ENCODE assay signal across 16 mouse cellular contexts in the genomic region with DNA sequence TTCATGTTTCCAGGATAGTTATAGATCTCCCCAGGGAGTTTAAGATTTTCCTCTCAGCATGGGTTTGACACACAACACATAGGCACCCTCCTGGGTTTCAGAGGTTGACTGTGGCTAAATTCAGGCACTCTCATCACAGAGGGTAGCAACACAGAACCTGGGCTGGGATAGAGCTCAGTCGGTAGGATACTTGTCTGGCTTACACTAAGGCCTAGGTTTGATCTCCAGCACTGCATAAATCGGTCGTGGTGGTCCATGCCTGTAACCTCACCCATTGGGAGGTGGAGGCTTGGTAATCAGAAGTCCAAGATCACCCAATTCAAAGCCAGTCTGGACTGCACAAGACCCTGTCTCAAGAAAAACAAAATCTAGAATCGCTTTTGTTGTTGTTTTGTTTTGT.
DNase-seq lines count a peak whose midpoint lies in the region; ATAC-seq and TF ChIP-seq lines count a peak whose summit lies in the region.
"Had no signal": no experiment of that assay in that cellular context is flagged by ENCODE, and none has a peak within 500 bp of the region (broad histone marks: within the 10 kb centered on the region; RNA-seq: fewer than 3 reads in every experiment).

No protein-coding gene starts in this region.

- no peak for TF ChIP-seq POLR2A in brain, embryonic 14.5 days (IDR thresholded peaks at IDR 0.05; ENCODE audit: borderline replicate concordance, extremely low read depth, insufficient read depth, insufficient read length, poor library complexity, severe bottlenecking)

- intact Hi-C loops in gastrocnemius, adult 2 months (cut with DNase I): no loop called here

- no peaks in the 10 kb centered on the region for H3K9me3 ChIP-seq in forebrain, embryonic 13.5 days (replicated peaks)
- H3K9me3 ChIP-seq in midbrain, embryonic 13.5 days: no peaks in the 10 kb centered on the region
- H3K9me3 ChIP-seq in intestine, embryonic 15.5 days: no peaks in the 10 kb centered on the region
- H3K9me3 ChIP-seq: embryonic facial prominence, embryonic 13.5 days; heart, embryonic 10.5 days had no signal

- H3K4me1 ChIP-seq in forebrain, embryonic 13.5 days: peaks cover 87% of the 10 kb centered on the region
- peaks cover 91% of the 10 kb centered on the region for H3K4me1 ChIP-seq in midbrain, embryonic 13.5 days (replicated peaks)
- H3K4me1 ChIP-seq in intestine, embryonic 15.5 days (replicated peaks): no peaks in the 10 kb centered on the region; the same call in 1 of the 2 replicates

- DNase-seq in gastrocnemius, adult 2 months: no peak
- DNase-seq in gastrocnemius, postnatal 25 days: no peak
- peak; percentile 43 for DNase-seq in brain, embryonic 14.5 days (ENCODE audit: low read depth)
- DNase-seq in spleen, postnatal 14 days (ENCODE audit: low spot score in 2 of 2): no peak
- DNase-seq: cerebellum, adult 11 months; cerebellum, postnatal 25 days; left cerebral cortex, postnatal 4 days; lung, adult 18-20 months; right cerebral cortex, postnatal 4 days; thymus, postnatal 36 days had no signal

- no peak overlapping the region for H3K4me2 ChIP-seq in forebrain, embryonic 13.5 days
- H3K4me2 ChIP-seq in midbrain, embryonic 13.5 days (replicated peaks): no peak overlapping the region
- H3K4me2 ChIP-seq in intestine, embryonic 15.5 days (replicated peaks): no peak overlapping the region
- H3K4me2 ChIP-seq: embryonic facial prominence, embryonic 13.5 days had no signal

- peaks cover 13% of the 10 kb centered on the region; the same call in 1 of the 2 replicates for H3K36me3 ChIP-seq in forebrain, embryonic 13.5 days (ENCODE audit: poor library complexity, severe bottlenecking)
- H3K36me3 ChIP-seq in midbrain, embryonic 13.5 days: peaks cover 20% of the 10 kb centered on the region
- no peaks in the 10 kb centered on the region for H3K36me3 ChIP-seq in intestine, embryonic 15.5 days
- H3K36me3 ChIP-seq: embryonic facial prominence, embryonic 13.5 days had no signal

- no peak for TF ChIP-seq CTCF in gastrocnemius, adult 2 months (IDR thresholded peaks at IDR 0.05)
- no peak for TF ChIP-seq CTCF in brain, embryonic 14.5 days (IDR thresholded peaks at IDR 0.05; ENCODE audit: borderline replicate concordance, extremely low read depth, insufficient read depth, insufficient read length)

- H3K27ac ChIP-seq in gastrocnemius, adult 2 months: peak overlapping the region; percentile 76; the same call in 1 of the 2 replicates
- H3K27ac ChIP-seq in forebrain, embryonic 13.5 days: peak overlapping the region; percentile 95
- H3K27ac ChIP-seq in midbrain, embryonic 13.5 days: peak overlapping the region; percentile 88
- H3K27ac ChIP-seq in intestine, embryonic 15.5 days: no peak overlapping the region
- H3K27ac ChIP-seq: heart, embryonic 10.5 days had no signal

- no peak overlapping the region for H3K9ac ChIP-seq in forebrain, embryonic 13.5 days
- no peak overlapping the region for H3K9ac ChIP-seq in midbrain, embryonic 13.5 days (replicated peaks)
- H3K9ac ChIP-seq in intestine, embryonic 15.5 days: no peak overlapping the region
- H3K9ac ChIP-seq: embryonic facial prominence, embryonic 13.5 days had no signal

- ATAC-seq in forebrain, embryonic 13.5 days: no peak
- ATAC-seq in midbrain, embryonic 13.5 days: no peak
- no peak for ATAC-seq in megakaryocyte progenitor cell, adult 5-6 weeks (replicated peaks; ENCODE audit: poor library complexity)
- ATAC-seq in intestine, embryonic 15.5 days: no peak

- H3K4me3 ChIP-seq in gastrocnemius, adult 2 months: no peak overlapping the region
- no peak overlapping the region for H3K4me3 ChIP-seq in forebrain, embryonic 13.5 days
- no peak overlapping the region for H3K4me3 ChIP-seq in midbrain, embryonic 13.5 days (replicated peaks)
- no peak overlapping the region for H3K4me3 ChIP-seq in intestine, embryonic 15.5 days (replicated peaks)
- H3K4me3 ChIP-seq: embryonic facial prominence, embryonic 13.5 days; heart, embryonic 10.5 days had no signal

- 31% methylated on average over 4 of the region's 4 CpGs for WGBS in forebrain, embryonic 13.5 days
- WGBS in midbrain, embryonic 13.5 days: 27% methylated on average over 4 of the region's 4 CpGs
- 72% methylated on average over 4 of the region's 4 CpGs for WGBS in intestine, embryonic 15.5 days

- H3K27me3 ChIP-seq in forebrain, embryonic 13.5 days: no peaks in the 10 kb centered on the region
- H3K27me3 ChIP-seq in midbrain, embryonic 13.5 days: no peaks in the 10 kb centered on the region
- H3K27me3 ChIP-seq in intestine, embryonic 15.5 days (replicated peaks): no peaks in the 10 kb centered on the region
- H3K27me3 ChIP-seq: embryonic facial prominence, embryonic 13.5 days had no signal
